Mouse (Mus musculus) adrenal gland (tissue): Measurements from ENCODE around the gene Cd96.

ENCODE experiments used
- intact Hi-C: fragments of 180-260 bp; cut with DNase I; formaldehyde crosslinking; loops from one replicate; pipeline ENCODE4 v1.15.1; 2025

Gene Cd96

DNA sequence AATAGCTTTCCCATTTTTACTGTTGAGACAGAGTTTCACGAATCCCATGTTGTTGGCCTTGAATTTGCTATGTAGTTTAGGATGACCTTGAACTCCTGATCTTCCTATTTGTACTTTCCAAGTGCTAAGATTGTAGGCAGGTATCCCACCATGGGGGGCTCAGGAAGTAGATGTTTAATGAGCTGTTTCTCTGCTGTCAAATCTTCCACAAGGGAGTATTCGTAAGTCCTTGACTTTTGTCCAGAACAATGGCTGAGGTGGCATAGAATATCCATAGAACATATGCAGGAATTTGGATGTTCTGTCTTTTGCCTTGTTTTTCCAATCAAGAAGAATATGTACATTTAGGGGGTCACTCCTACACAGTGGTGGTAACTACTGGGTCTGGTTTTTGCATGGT, 73.1 kb downstream of the Cd96 start:
- intact Hi-C loops = no loop called here

- intact Hi-C loops = loop anchor here (10.0 kb wide), 1 partner anchor 1379 kb away; no protein-coding TSS in a partner anchor
These were observed 83.8 kb downstream of the Cd96 start for GRCm38 (mm10) chr16:46036261-46036660.

GRCm38 (mm10) chr16:46033896-46034295, 86.2 kb downstream of the Cd96 start:
- intact Hi-C loops = loop anchor here (10.0 kb wide), 1 partner anchor 1381 kb away; no protein-coding TSS in a partner anchor

DNA sequence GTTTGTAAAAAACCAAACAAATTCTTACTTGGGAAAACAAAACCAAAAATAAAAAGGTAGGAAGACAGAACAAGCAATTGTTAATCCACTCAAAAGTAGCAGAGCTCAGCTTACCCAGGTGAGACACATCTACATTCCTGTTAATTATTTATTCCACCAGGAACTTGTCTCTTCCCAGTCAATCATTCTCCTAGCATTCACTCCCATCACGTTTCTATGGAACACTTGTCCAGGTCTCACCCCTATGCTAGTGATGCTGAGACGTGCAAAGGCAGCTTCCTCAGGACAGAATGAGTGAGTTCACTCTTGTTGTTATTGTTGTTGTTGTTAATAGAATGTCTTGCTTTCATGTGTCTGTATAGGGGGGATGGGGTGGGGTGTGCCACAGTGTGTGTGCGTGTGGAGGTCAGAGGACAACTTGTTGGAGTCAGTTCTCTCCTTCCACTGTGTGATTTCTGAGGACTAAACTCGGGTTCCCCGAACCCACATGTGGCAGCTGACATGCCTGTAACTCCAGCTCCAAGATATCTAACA, 97.0 kb downstream of the Cd96 start:
- intact Hi-C loops = loop anchor here (5.0 kb wide), 2 partner anchors 36 to 266 kb away; no protein-coding TSS in a partner anchor

DNA sequence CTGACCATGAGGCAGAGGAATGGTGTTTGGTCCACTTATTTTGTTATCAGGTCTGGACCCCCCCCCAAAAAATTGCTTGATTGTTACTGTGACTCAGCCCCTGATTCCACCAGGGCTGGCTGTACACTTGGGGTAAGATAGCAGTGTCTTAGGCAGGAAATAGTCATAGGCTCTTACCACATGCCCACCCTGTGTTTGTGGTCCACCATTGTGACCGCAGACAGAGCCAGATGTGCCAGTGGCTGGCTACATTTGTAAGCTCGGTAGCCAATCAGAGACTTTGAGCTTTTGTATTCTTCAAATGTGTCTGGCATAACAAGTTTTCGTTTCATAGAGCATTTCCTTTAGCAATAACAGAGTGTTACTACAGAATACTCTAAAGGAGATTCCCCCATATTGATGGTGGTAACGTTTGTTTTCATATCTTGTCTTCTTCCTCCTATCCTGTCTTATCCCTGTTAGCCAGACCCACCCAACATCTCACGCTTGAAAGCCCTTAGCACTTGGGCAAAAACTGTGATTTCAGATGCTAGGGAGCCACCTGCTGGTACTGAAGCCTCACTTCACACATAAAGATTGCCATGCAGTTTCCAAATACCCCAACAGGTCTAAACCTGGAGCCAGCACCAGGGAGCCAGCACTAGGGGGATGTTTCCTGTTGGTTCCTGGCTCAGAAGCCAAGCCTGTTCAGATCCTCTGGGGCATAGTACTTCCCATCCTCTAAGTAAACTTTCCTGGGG, 97.7 kb downstream of the Cd96 start:
- intact Hi-C loops = loop anchor here (5.0 kb wide), 2 partner anchors 35 to 265 kb away; no protein-coding TSS in a partner anchor

DNA sequence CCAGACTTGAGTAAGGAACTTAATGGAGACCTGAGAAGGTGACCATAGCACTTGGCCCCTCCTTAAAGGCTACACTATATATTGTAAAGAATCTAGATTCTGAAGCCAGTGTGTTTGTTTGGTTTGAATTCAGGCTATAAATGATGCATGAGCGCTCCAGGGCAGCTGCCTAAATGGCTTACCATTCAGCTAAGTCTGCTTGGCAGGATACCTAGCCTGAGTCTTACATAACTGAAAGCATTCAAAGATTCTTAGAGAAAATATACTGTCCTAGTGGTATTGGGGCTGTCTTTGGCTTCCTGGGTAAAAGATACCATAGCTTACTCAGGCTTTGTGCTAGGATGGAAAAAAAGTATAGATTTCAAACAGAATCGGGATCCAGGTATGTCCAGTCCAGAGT, 98.7 kb downstream of the Cd96 start:
- intact Hi-C loops = loop anchor here (5.0 kb wide), 2 partner anchors 34 to 264 kb away; no protein-coding TSS in a partner anchor

GRCm38 (mm10) chr16:46020396-46020795, 99.7 kb downstream of the Cd96 start:
- intact Hi-C loops = loop anchor here (5.0 kb wide), 2 partner anchors 33 to 263 kb away; no protein-coding TSS in a partner anchor

DNA sequence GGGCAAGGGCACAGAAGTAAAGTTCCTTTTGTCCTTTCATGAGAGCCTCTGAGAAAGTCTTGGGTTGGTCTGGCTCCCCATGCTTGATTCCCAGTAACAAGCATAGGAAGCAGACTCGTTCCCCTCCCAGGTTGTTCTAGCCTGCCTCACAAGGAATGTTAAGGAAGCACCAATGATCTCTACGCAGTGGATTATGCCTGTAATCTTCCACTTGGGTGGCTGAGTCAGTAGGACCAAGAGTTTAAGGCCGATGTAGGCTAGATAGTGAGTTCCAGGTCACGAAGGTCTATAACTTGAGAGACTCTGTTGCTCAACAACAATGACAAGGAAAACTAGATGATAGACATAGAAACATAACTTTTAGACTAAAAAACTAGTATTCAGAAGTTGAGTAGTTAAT, 100.3 kb downstream of the Cd96 start:
- intact Hi-C loops = loop anchor here (5.0 kb wide), 2 partner anchors 32 to 262 kb away; no protein-coding TSS in a partner anchor

GRCm38 (mm10) chr16:46019359-46019758, 100.7 kb downstream of the Cd96 start:
- intact Hi-C loops = no loop called here

DNA sequence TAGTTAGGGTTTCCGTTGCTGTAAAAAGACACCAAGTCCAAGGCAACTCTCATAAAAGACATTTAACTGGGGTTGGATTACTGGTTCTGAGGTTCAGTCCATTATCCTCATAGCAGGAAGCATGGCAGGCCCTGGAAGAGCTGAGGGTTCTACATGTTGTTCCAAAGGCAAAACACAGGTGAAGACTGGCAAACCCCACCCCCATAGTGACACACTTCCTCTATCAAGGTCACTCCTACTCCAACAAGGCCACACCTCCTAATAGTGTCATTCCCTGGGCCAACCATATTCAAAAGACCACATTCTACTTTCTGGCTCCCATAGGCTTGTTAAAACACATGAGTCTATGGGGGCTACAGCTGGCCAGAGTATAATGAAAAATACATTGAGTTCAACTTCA, 108.4 kb downstream of the Cd96 start:
- intact Hi-C loops = no loop called here

- intact Hi-C loops = no loop called here
These were observed 109.2 kb downstream of the Cd96 start for GRCm38 (mm10) chr16:46010906-46011220.

DNA sequence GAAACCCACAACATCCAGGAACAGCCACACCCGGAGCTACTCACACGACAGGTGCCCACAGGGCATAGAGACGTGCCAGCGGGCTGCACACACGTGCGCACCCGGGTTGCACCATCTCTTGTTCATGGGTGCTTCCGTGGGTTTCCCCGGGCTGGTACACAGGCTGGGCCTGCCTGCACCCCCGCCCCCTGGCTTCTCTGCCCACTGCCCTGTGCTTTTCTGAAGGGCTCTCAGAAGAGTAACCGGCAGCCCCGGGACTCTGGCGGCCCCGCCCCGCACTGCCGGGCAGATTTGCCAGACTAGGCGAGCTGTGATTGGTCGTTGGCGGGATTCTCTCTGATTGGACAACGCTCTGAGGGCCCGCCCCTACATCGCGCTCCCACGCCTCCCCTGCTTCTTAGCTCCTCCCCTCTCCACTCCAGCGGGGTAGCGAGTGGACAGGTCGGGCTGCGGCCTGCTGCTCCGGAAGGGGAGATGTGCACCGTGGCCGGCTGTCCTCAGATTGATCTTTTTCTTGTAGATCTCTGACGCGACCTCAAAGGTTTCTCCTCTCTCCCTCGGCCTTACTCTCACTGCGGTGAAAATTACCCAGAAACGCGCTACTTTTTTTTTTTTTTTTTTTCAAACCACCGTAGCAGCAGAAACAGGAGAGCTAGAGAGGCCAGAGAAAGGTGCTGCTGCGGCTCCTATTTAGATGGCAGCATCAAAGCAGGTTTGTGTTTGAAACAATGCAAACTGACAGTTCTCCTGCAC, 109.7 kb downstream of the Cd96 start, which contains the start of gene Plcxd2:
Gene Plcxd2 (minus strand): TSS at position 66 of the 753 bp plus-strand sequence.
- intact Hi-C loops = no loop called here

DNA sequence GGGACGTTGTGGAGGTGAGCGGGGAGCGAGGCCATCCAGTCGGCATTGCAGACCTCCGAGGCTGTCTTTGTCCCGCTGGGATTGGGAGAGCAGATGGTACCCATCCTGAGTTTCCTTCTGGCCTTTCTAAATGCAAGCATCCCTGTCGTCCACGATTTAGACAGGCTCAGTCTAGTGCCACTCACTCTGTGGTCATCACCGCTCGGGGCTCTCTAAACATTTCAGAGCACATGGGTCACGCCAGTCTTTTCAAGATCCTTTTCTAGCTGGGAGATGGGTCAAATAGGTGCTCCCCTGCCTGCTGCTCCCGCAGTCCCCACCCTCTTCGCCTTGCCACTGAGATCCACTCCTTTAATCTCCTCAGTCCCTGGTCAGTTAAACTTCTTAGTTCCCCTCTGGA, 110.3 kb downstream of the Cd96 start:
- intact Hi-C loops = no loop called here

DNA sequence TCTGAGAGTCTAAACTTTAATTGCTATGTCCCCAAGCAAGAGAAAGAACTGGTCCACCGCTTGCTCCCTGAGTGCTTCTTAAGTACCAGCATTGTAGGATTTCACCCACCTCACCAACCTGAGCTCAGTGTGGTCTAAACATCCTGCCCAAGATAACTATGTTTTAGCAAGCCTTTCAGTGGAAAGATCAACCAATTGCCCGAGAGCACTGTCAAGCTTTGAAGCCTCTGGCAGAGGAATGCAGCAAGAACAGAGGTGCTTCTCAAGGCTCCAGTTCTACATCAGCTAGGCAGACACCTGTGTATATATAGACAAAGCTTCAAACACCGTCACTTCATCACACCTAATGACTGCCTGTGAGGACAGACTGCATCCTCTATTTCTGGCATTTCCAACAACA, 111.3 kb downstream of the Cd96 start:
- intact Hi-C loops = no loop called here

DNA sequence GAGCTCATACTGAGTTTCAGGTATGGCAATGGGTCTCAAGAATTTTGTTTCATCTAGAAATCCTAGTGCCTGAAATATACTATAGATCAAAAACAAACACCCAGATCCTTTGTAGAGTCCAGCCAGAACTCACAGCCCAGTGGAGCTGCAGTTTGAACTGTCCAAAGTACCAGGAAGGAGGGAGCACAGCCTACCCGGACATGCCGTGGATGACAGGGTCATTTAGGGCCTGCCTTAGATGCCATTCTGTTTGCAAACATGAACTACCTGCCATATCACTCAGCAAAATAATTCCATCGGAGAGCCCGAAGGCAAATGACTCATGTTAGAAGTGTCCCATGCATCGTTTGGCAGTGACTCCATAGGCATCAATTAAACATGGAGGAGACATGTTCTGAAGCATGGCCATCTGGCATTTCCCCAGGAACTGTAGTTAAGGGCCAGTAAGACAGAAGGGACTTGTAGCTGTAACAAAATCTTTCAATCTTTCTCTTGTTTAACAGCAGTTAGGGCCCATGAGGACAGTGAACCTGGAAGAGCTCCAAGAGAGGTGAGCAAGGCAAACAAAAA, 111.9 kb downstream of the Cd96 start:
- intact Hi-C loops = no loop called here

DNA sequence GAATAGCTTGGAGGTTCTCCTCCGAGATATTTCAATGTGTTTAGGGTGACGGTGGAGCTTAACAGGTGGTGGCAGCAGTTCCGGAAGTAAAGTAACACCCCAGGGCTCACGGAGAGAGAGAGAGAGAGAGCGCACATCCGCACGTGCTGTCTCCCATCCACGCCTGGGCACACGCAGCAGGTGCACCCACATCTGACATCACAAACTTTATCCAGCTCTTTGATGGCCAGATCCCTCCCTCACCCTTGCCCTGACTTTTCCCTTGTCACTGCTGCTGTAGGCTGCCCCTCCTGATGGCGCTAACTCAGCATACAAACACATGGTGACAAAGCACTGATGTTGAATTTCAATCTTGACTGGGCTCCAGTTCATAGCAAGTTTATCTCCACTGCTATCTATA, 113.8 kb downstream of the Cd96 start:
- intact Hi-C loops = no loop called here

- intact Hi-C loops = no loop called here
These were observed 118.4 kb downstream of the Cd96 start for GRCm38 (mm10) chr16:46001550-46002166.

- intact Hi-C loops = no loop called here
These were observed 119.1 kb downstream of the Cd96 start for GRCm38 (mm10) chr16:46000976-46001375.

DNA sequence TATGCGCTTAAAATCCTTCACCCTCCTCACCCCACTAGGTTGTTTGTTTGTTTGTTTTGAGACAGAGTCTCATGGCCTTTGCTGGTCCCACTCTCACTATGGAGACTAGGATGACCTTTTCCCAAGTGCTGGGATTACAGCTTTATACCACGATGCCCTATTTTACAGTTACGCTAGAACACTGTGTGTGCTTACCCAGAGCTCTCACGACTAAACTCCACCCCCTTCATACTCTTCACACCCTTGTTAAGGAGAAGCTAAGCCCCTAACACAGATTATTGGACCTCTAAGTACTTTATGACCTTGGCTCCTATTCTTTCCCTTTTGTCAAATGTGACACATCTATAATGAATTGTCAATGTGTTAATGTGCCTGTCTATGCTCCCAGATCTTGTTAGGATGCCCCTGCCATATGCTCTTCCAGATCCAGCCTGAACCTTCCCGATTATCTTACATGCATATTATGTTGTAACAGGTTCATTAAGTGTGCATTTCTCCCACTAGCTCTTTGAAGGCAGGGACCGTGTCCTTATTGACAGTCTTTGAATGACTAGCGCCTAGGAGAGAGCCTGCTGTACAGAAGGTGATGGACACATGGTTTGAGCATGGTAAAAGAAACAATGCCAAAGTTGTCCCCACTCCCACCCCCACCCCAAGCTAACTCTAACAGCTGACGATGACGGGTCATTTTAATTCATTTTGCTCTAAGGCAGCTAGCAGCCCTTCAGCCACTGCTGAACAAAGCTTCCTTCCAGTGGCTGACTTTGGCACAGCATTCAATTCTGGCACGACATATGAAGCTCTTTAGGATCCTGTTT, 120.5 kb downstream of the Cd96 start:
- intact Hi-C loops = loop anchor here (10.0 kb wide), 1 partner anchor 95 kb away; no protein-coding TSS in a partner anchor

DNA sequence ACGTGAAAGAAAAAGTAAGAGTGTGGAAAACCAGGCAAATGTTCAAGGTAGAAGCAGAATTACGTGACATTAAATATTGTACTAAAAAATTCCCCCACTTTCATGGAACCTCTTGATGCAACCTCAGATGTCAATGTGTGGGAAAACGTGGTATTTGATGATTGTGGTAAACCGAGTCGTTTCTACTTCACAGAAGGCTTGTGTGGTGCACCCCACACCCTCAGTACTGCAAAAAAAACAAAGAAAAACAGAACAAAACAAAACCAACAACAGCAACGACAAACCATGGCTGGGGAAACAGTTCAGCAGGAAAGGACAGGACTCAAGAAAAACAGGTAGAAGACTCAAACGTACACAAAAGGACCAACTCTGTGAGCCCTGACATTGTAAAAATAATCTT, 121.8 kb downstream of the Cd96 start:
- intact Hi-C loops = loop anchor here (10.0 kb wide), 1 partner anchor 97 kb away; no protein-coding TSS in a partner anchor
